Mouse (Mus musculus) layer of hippocampus, adult 18-20 months (tissue): ENCODE results near the gene Olfr1378. TPM values are rescaled to one million over a fixed set of nuclear protein-coding genes. Genes with fewer than 3 reads are reported as not detected.

Source experiments
- total RNA-seq, 2 experiments: library from RNA; stranded (reverse); gene quantifications; 2 replicates each; pipeline ENCODE4 v1.2.3; 2021

The Olfr1378 gene
- total RNA-seq, 2 experiments from 2014 or later: not detected

Other genes starting within 250 kb of the Olfr1378 start
- gene Zfp354c, start 138.8 kb upstream of the Olfr1378 start, total RNA-seq: 10 to 100 TPM; 41.7 to 45.2 TPM
- gene Zfp879, start 125.0 kb upstream of the Olfr1378 start, total RNA-seq: 1 to 10 TPM; 2.8 to 3.3 TPM
- gene Grm6, start 115.8 kb upstream of the Olfr1378 start, total RNA-seq: not detected
- 1 to 10 TPM; 5.2 to 7.2 TPM for gene Zfp454, start 78.9 kb upstream of the Olfr1378 start, total RNA-seq
- 10 to 100 TPM; 20.2 to 21.6 TPM for gene Zfp2, start 50.4 kb upstream of the Olfr1378 start, total RNA-seq
- gene Zfp354b, start 34.9 kb upstream of the Olfr1378 start, total RNA-seq: 1 to 10 TPM; 6.6 to 7.0 TPM
- not detected for gene 4933414I15Rik, start 22.8 kb upstream of the Olfr1378 start, total RNA-seq
- not detected for gene Prop1, start 12.8 kb upstream of the Olfr1378 start, total RNA-seq
- not detected for gene Olfr1377, start 15.4 kb downstream of the Olfr1378 start, total RNA-seq
- gene Olfr51, start 37.1 kb downstream of the Olfr1378 start, total RNA-seq: not detected
- not detected for gene Olfr54, start 47.7 kb downstream of the Olfr1378 start, total RNA-seq
- gene Olfr1375, start 81.6 kb downstream of the Olfr1378 start, total RNA-seq: not detected
- 10 to 100 TPM in 1 of 2 experiments, 1 to 10 TPM in 1; 10.0 to 11.7 TPM for gene Zfp354a, start 92.7 kb downstream of the Olfr1378 start, total RNA-seq